Mouse (Mus musculus) liver, embryonic 12.5 days (tissue): ENCODE results near the gene Celsr3. TPM values are rescaled to one million over a fixed set of nuclear protein-coding genes. Genes with fewer than 3 reads are reported as not detected.

Source experiments
- microRNA-seq: library from miRNA; unstranded; fragments of <30 nt; microRNA quantifications from one replicate; pipeline ENCODE4, GENCODE M21; 2017
- polyA plus RNA-seq: library from polyadenylated mRNA; unstranded; fragments of >200 nt; fragmentation: Nextera tagmentation; extraction: Ambion mirVana; gene quantifications from 2 replicates; pipeline ENCODE4 v1.2.1, GENCODE M21; 2016

Celsr3 gene
- polyA plus RNA-seq, 1 experiment from 2014 or later = 0.15 TPM

Small RNAs within 50 kb of the gene (microRNA-seq; reads per million reads assigned to microRNA genes)
- not detected for gene Gm23156

Other genes with a start within 250 kb of the Celsr3 start
- 28.3 and 29.3 TPM in 2 replicates for gene Wdr6, start 247.6 kb upstream of the Celsr3 start, polyA plus RNA-seq
- 1.1 and 1.4 TPM in 2 replicates for gene P4htm, start 228.7 kb upstream of the Celsr3 start, polyA plus RNA-seq
- 40.4 and 41.3 TPM in 2 replicates for gene Arih2, start 176.9 kb upstream of the Celsr3 start, polyA plus RNA-seq
- gene Slc25a20, start 164.2 kb upstream of the Celsr3 start, polyA plus RNA-seq = 25.2 and 26.7 TPM in 2 replicates
- gene Prkar2a, start 137.0 kb upstream of the Celsr3 start, polyA plus RNA-seq = 15.5 and 17.5 TPM in 2 replicates
- gene Ip6k2, start 42.5 kb upstream of the Celsr3 start, polyA plus RNA-seq = 15.7 and 20.3 TPM in 2 replicates
- 5.6 and 9.1 TPM in 2 replicates for gene Nckipsd, start 18.0 kb upstream of the Celsr3 start, polyA plus RNA-seq
- gene Slc26a6, start 27.0 kb downstream of the Celsr3 start, polyA plus RNA-seq = 6.9 and 9.0 TPM in 2 replicates
- not detected in 2 replicates for gene Tmem89, start 88.3 kb downstream of the Celsr3 start, polyA plus RNA-seq
- 384 and 405 TPM in 2 replicates for gene Uqcrc1, start 110.3 kb downstream of the Celsr3 start, polyA plus RNA-seq
- gene Col7a1, start 127.3 kb downstream of the Celsr3 start, polyA plus RNA-seq = 0.31 and 0.68 TPM in 2 replicates
- gene Ucn2, start 159.7 kb downstream of the Celsr3 start, polyA plus RNA-seq = 0.11 TPM in 1 of 2 replicates, not detected in the other
- 3.4 and 4.4 TPM in 2 replicates for gene Pfkfb4, start 165.5 kb downstream of the Celsr3 start, polyA plus RNA-seq
- gene Shisa5, start 212.2 kb downstream of the Celsr3 start, polyA plus RNA-seq = 19.0 and 21.5 TPM in 2 replicates
- gene Trex1, start 233.4 kb downstream of the Celsr3 start, polyA plus RNA-seq = 8.8 and 9.1 TPM in 2 replicates
- 18.6 and 19.4 TPM in 2 replicates for gene Atrip, start 247.8 kb downstream of the Celsr3 start, polyA plus RNA-seq